Mouse (Mus musculus) C2C12 (cell line): ENCODE data around the gene Ptprt.

ENCODE experiments used
- CEBPB ChIP-seq: IDR thresholded peaks from one replicate; pipeline ENCODE4 v1.6.1; 2011; ENCODE audit warnings: low read depth, mild to moderate bottlenecking, control low read depth, moderate library complexity
- CTCF ChIP-seq: IDR thresholded peaks from one replicate; pipeline ENCODE4 v1.5.1; 2011; ENCODE audit not compliant: control insufficient read depth, insufficient read depth, insufficient read length
- FOSL1 ChIP-seq: IDR thresholded peaks from one replicate; pipeline ENCODE4 v1.8.0; 2011; ENCODE audit warnings: mild to moderate bottlenecking, low read length; ENCODE audit not compliant: poor library complexity, insufficient read depth, severe bottlenecking
- MYOD1 ChIP-seq: IDR thresholded peaks from one replicate; pipeline ENCODE4 v1.6.1; 2011; ENCODE audit warnings: low read depth; ENCODE audit not compliant: control insufficient read depth, insufficient read length

- TF ChIP-seq CTCF (no peak), FOSL1 (no peak), MYOD1 (no peak), CEBPB (no peak)
Observed at GRCm38 (mm10) chr2:162377309-162377708, 283.6 kb downstream of the Ptprt start.
